ENCODE assay signal across 13 mouse cellular contexts in genomic region chr5:114512756-114513155, GRCm38 (mm10). TPM values are rescaled to one million over a fixed set of nuclear protein-coding genes. Genes with fewer than 3 reads are reported as not detected.
A peak's percentile ranks its signal among the peaks of the same experiment; 100 is the strongest.
DNase-seq lines count a peak whose midpoint lies in the region; ATAC-seq and TF ChIP-seq lines count a peak whose summit lies in the region.
"Had no signal": no experiment of that assay in that cellular context is flagged by ENCODE, and none has a peak within 500 bp of the region (broad histone marks: within the 10 kb centered on the region; RNA-seq: fewer than 3 reads in every experiment).

No protein-coding gene starts in this region.

- H3K4me3 ChIP-seq in ES-Bruce4 (ENCODE audit: low read depth, low read length): peak overlapping the region; percentile 14; the same call in 1 of the 2 replicates
- no peak overlapping the region for H3K4me3 ChIP-seq in intestine, embryonic 14.5 days (ENCODE audit: low read depth, low read length)
- no peak overlapping the region for H3K4me3 ChIP-seq in liver, embryonic 11.5 days (ENCODE audit: low read depth, low read length)
- H3K4me3 ChIP-seq: embryonic facial prominence, embryonic 13.5 days; liver, embryonic 12.5 days; neural tube, embryonic 12.5 days; stomach, embryonic 15.5 days had no signal

- H3K4me2 ChIP-seq in intestine, embryonic 14.5 days (ENCODE audit: low read length): peak overlapping the region; percentile 18
- no peak overlapping the region for H3K4me2 ChIP-seq in liver, embryonic 11.5 days
- H3K4me2 ChIP-seq: embryonic facial prominence, embryonic 13.5 days; liver, embryonic 12.5 days; neural tube, embryonic 12.5 days; stomach, embryonic 15.5 days had no signal

- 19% methylated on average over 9 of the region's 9 CpGs for WGBS in intestine, embryonic 14.5 days
- WGBS in liver, embryonic 11.5 days: 18% methylated on average over 9 of the region's 9 CpGs

- no peak for ATAC-seq in intestine, embryonic 14.5 days (replicated peaks; ENCODE audit: low FRiP score, low TSS enrichment, low read depth)
- no peak for ATAC-seq in megakaryocyte progenitor cell, adult 5-6 weeks (replicated peaks; ENCODE audit: poor library complexity)
- no peak for ATAC-seq in liver, embryonic 11.5 days (replicated peaks; ENCODE audit: low FRiP score)
- ATAC-seq: liver, embryonic 12.5 days had no signal

- TF ChIP-seq EP300 in ES-Bruce4 (IDR thresholded peaks at IDR 0.05; ENCODE audit: insufficient read depth, low read depth, low read length): no peak

- H3K4me1 ChIP-seq in ES-Bruce4 (ENCODE audit: control insufficient read depth, insufficient read depth, low read length): peaks cover 7% of the 10 kb centered on the region
- H3K4me1 ChIP-seq in intestine, embryonic 14.5 days (replicated peaks; ENCODE audit: control insufficient read depth, insufficient read depth, low read length): peaks cover 10% of the 10 kb centered on the region; the same call in 1 of the 2 replicates
- 0 out of 2 replicates have a peak, but pooled peaks cover 4% of the 10 kb centered on the region for H3K4me1 ChIP-seq in liver, embryonic 11.5 days (replicated peaks; ENCODE audit: control insufficient read depth, insufficient read depth, low read length)
- H3K4me1 ChIP-seq: liver, embryonic 12.5 days had no signal

- TF ChIP-seq CTCF in ES-Bruce4 (IDR thresholded peaks at IDR 0.05; ENCODE audit: low read depth, low read length): peak; percentile 13

- no peaks in the 10 kb centered on the region for H3K9me3 ChIP-seq in ES-Bruce4 (replicated peaks; ENCODE audit: control insufficient read depth, insufficient read depth, low read length, poor library complexity, severe bottlenecking)
- H3K9me3 ChIP-seq in intestine, embryonic 14.5 days (ENCODE audit: control insufficient read depth, low read length): 0 out of 2 replicates have a peak, but pooled peaks cover 3% of the 10 kb centered on the region
- no peaks in the 10 kb centered on the region for H3K9me3 ChIP-seq in liver, embryonic 11.5 days (ENCODE audit: control insufficient read depth, low read length)
- H3K9me3 ChIP-seq: embryonic facial prominence, embryonic 13.5 days; liver, embryonic 12.5 days; neural tube, embryonic 12.5 days; stomach, embryonic 15.5 days had no signal

- DNase-seq in left cerebral cortex, postnatal 14 days (ENCODE audit: low spot score in 2 of 2): peak; percentile 7 to 14
- no peak for DNase-seq in left cerebral cortex, adult 18-20 months (ENCODE audit: low spot score in 2 of 2)
- no peak for DNase-seq in intestine, embryonic 14.5 days (ENCODE audit: low spot score)
- DNase-seq in naive thymus-derived CD4-positive, alpha-beta T cell, adult 2 months (ENCODE audit: low read depth): peak; percentile 79
- no peak for DNase-seq in layer of hippocampus, adult 9-11 months
- DNase-seq in liver, embryonic 11.5 days (ENCODE audit: low spot score): no peak
- DNase-seq: gastrocnemius, postnatal 10 days had no signal

- intact Hi-C loops in left cerebral cortex, postnatal 14 days (cut with DNase I): no loop called here

- peak overlapping the region; percentile 51; the same call in 1 of the 2 replicates for H3K27ac ChIP-seq in ES-Bruce4 (ENCODE audit: insufficient read depth, low read length)
- no peak overlapping the region for H3K27ac ChIP-seq in intestine, embryonic 14.5 days (ENCODE audit: low read depth)
- H3K27ac ChIP-seq in liver, embryonic 11.5 days (ENCODE audit: low read depth, low read length): no peak overlapping the region
- H3K27ac ChIP-seq: embryonic facial prominence, embryonic 13.5 days; liver, embryonic 12.5 days; neural tube, embryonic 12.5 days; stomach, embryonic 15.5 days had no signal

- no peaks in the 10 kb centered on the region for H3K27me3 ChIP-seq in ES-Bruce4 (ENCODE audit: control insufficient read depth, insufficient read depth, low read length, poor library complexity, severe bottlenecking)
- H3K27me3 ChIP-seq in intestine, embryonic 14.5 days (replicated peaks; ENCODE audit: control insufficient read depth, insufficient read depth, low read length): no peaks in the 10 kb centered on the region; the same call in 1 of the 2 replicates
- peaks cover 21% of the 10 kb centered on the region for H3K27me3 ChIP-seq in liver, embryonic 11.5 days (replicated peaks; ENCODE audit: control insufficient read depth, insufficient read depth, low read length)
- H3K27me3 ChIP-seq: stomach, embryonic 15.5 days had no signal

- TF ChIP-seq POLR2A in ES-Bruce4 (IDR thresholded peaks at IDR 0.05; ENCODE audit: insufficient read depth, low read length): no peak

- H3K9ac ChIP-seq in ES-Bruce4 (ENCODE audit: low read depth, poor library complexity, severe bottlenecking): 0 out of 2 replicates have a peak overlapping the region, but pooled peaks have one; percentile 18
- H3K9ac ChIP-seq in intestine, embryonic 14.5 days (ENCODE audit: low read length): no peak overlapping the region
- no peak overlapping the region for H3K9ac ChIP-seq in liver, embryonic 11.5 days (ENCODE audit: low read depth, low read length)
- H3K9ac ChIP-seq: embryonic facial prominence, embryonic 13.5 days; liver, embryonic 12.5 days; neural tube, embryonic 12.5 days; stomach, embryonic 15.5 days had no signal

- H3K36me3 ChIP-seq in ES-Bruce4 (ENCODE audit: control insufficient read depth, insufficient read depth, low read length, poor library complexity, severe bottlenecking): no peaks in the 10 kb centered on the region
- H3K36me3 ChIP-seq in intestine, embryonic 14.5 days (ENCODE audit: control insufficient read depth, insufficient read depth, low read length): no peaks in the 10 kb centered on the region
- H3K36me3 ChIP-seq in liver, embryonic 11.5 days (ENCODE audit: control insufficient read depth, insufficient read depth, low read length): no peaks in the 10 kb centered on the region
- H3K36me3 ChIP-seq: embryonic facial prominence, embryonic 13.5 days; liver, embryonic 12.5 days; neural tube, embryonic 12.5 days; stomach, embryonic 15.5 days had no signal

RNA-seq across cellular contexts. Expression of gene Fam222a, which starts 55.1 kb away (rescaled TPM):
- 1 to 10 TPM; 8.1 to 9.0 TPM for total RNA-seq in left cerebral cortex, postnatal 14 days (2021)
- 10 to 100 TPM; 10.9 to 11.0 TPM for total RNA-seq in left cerebral cortex, adult 18-20 months (2021)
- polyA plus RNA-seq in ES-Bruce4 (2011; ENCODE audit: insufficient read depth, insufficient read length, low read depth, missing spikeins): 3.4 and 5.3 TPM in 2 replicates
- 4.9 and 7.1 TPM in 2 replicates for polyA plus RNA-seq in intestine, embryonic 14.5 days (2014; fragmentation: Nextera tagmentation; extraction: Ambion mirVana)
- 0.47 and 0.88 TPM in 2 replicates for total RNA-seq in megakaryocyte progenitor cell, adult 5-6 weeks (2015)
- 0.04 TPM in 1 of 2 replicates, not detected in the other for total RNA-seq in megakaryocyte progenitor cell, adult 5-6 weeks (2017)
- polyA plus RNA-seq in liver, embryonic 11.5 days (2014; fragmentation: Nextera tagmentation; extraction: Ambion mirVana): 2.2 and 2.3 TPM in 2 replicates

Comparison
In these comparisons a context has a peak if more than half of its experiments do, and no peak if none do; other contexts are left out.
1. DNase-seq: peak in left cerebral cortex, postnatal 14 days (2 of 2) and naive thymus-derived CD4-positive, alpha-beta T cell, adult 2 months (single experiment); none in left cerebral cortex, adult 18-20 months (0 of 2), intestine, embryonic 14.5 days (single experiment), layer of hippocampus, adult 9-11 months (single experiment) and liver, embryonic 11.5 days (single experiment).
2. RNA of gene Fam222a, which starts 55.1 kb away (total RNA-seq): 10.9 to 11.0 TPM in left cerebral cortex, adult 18-20 months and 8.1 to 9.0 TPM in left cerebral cortex, postnatal 14 days; 0.04 to 0.88 TPM in megakaryocyte progenitor cell, adult 5-6 weeks; every median in the first group is over 4 times any median in the second.